Mouse (Mus musculus): Measurements from ENCODE around the gene Tprn. TPM values are rescaled to one million over a fixed set of nuclear protein-coding genes. Genes with fewer than 3 reads are reported as not detected.

Gene Tprn
- polyA plus RNA-seq, 1 experiment = 91.0 TPM

DNA sequence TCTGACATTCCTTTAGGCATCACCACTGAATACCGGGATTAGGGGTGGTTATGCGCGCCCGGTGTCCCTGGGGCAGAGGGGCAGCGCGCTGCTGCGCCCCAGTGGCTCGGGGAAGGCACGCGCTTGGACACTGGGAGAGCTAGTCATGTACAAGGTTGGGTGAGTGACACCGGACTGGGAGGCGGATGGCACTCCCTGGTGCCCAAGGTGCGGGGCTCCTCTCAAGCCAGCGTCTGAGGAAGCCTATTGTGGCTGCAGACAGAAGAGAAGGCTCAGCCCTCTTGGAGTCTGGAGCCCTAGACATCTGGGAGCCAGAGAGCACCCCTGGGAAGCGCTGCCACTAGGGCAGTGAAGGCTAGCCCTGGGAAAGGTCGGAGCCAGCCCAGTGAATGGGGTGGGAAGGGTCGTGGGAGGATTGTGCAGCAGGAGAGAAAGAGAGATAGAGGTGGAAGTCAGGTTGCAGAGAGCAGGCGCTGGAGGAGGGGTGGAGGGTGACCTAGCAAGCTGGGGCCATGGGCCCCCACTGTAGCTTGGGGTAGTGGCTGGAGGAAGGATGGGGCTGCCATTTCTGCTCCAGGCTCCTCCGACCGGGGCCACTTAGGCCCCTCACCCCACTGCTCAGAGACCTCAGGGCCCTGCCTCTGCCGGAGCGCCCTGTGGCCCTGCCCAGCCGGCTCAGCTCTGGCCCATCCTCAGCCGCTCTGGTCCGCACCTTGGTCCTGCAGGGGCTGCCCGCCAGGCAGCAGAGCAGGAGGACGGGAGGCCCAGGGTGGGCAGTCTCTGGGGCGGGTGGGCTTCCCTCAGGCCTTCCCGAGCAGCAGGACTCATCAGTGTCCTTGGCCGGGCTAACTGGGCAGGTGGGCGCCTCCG is 29.0 kb downstream of the Tprn start:
- Histone ChIP-seq H3K4me3 (replicated peaks; ENCODE audit: insufficient read depth, low read depth, low read length) (no peak overlapping the region), H3K4me1 (ENCODE audit: control insufficient read depth, insufficient read depth, low read length) (peaks cover 63% of the 10 kb centered on the region), H3K27ac (ENCODE audit: insufficient read depth, low read length) (peak overlapping the region; percentile 68; the same call in 1 of the 2 replicates), H3K27me3 (ENCODE audit: control insufficient read depth, insufficient read depth, low read length) (no peaks in the 10 kb centered on the region)
- peak; percentile 54 to 67 for DNase-seq
- TF ChIP-seq CTCF (IDR thresholded peaks at IDR 0.05; ENCODE audit: borderline replicate concordance, insufficient read depth, low read depth, low read length) (no peak), POLR2A (IDR thresholded peaks at IDR 0.05; ENCODE audit: borderline replicate concordance, insufficient read depth, low read length) (no peak)
- 17% methylated on average over 32 of the region's 32 CpGs for WGBS

DNA sequence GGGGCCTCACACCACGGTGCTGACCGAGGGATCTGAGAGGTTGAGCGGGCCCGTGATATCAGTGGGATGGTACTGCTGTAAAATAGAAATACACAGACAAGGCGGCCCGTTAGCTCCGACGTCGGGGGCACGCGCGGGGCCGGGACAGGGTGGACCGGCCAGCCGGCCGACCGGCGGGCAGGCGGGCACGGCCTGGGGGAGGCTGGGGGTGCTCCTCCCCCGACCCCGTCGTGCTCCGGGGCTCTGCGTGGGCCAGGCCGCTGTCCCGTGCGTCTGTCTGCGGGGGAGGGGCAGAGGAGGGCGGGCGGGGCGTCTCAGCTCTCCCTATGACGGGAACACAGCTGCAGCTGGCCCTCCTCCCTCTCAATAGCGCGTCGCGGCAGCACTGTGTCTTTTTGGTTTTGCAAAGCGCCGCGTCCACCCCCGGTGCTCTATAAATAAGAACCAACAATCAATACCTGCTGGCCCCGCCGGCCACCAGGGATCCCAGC is 29.7 kb downstream of the Tprn start:
- TF ChIP-seq POLR2A (IDR thresholded peaks at IDR 0.05; ENCODE audit: borderline replicate concordance, insufficient read depth, low read length) (no peak), CTCF (IDR thresholded peaks at IDR 0.05; ENCODE audit: borderline replicate concordance, insufficient read depth, low read depth, low read length) (no peak)
- H3K27ac ChIP-seq (ENCODE audit: insufficient read depth, low read length) = no peak overlapping the region
- H3K4me3 ChIP-seq (replicated peaks; ENCODE audit: insufficient read depth, low read depth, low read length) = no peak overlapping the region
- 13% methylated on average over 43 of the region's 43 CpGs for WGBS
- peak; percentile 38 to 64 for DNase-seq
- peaks cover 62% of the 10 kb centered on the region for H3K4me1 ChIP-seq (ENCODE audit: control insufficient read depth, insufficient read depth, low read length)
- no peaks in the 10 kb centered on the region for H3K27me3 ChIP-seq (ENCODE audit: control insufficient read depth, insufficient read depth, low read length)

- WGBS = 0% methylated on average over 1 of the region's 1 CpGs
- peak; percentile 75 to 82 for DNase-seq
- Histone ChIP-seq H3K27me3 (ENCODE audit: control insufficient read depth, insufficient read depth, low read length) (no peaks in the 10 kb centered on the region), H3K4me1 (ENCODE audit: control insufficient read depth, insufficient read depth, low read length) (peaks cover 62% of the 10 kb centered on the region), H3K4me3 (replicated peaks; ENCODE audit: insufficient read depth, low read depth, low read length) (no peak overlapping the region), H3K27ac (ENCODE audit: insufficient read depth, low read length) (no peak overlapping the region)
- peak; percentile 75; the same call in 1 of the 2 replicates for TF ChIP-seq CTCF (IDR thresholded peaks at IDR 0.05; ENCODE audit: borderline replicate concordance, insufficient read depth, low read depth, low read length)
- TF ChIP-seq POLR2A (IDR thresholded peaks at IDR 0.05; ENCODE audit: borderline replicate concordance, insufficient read depth, low read length) = no peak
Observed at GRCm38 (mm10) chr2:25292856-25293255, 30.4 kb downstream of the Tprn start.

DNA sequence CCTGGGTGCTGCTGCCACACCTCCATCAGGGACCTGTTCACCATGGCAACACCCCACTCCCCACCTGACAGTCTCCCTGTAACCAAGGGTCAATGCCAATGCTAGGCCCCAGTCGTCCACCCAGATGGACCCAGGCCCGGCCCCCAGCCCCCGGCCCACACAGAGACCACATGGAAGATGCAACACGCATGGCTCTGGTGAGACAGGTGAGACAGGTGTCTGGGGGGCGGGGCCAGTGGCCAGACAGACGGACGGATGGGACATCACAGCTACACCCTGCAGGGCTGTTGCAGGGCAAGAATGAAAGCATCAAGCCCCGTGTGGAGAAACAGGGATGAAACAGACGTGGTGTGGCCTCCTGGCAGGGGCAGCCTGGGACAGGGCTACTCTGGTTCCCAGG is 31.3 kb downstream of the Tprn start:
- peak; percentile 38 to 42 for DNase-seq

DNA sequence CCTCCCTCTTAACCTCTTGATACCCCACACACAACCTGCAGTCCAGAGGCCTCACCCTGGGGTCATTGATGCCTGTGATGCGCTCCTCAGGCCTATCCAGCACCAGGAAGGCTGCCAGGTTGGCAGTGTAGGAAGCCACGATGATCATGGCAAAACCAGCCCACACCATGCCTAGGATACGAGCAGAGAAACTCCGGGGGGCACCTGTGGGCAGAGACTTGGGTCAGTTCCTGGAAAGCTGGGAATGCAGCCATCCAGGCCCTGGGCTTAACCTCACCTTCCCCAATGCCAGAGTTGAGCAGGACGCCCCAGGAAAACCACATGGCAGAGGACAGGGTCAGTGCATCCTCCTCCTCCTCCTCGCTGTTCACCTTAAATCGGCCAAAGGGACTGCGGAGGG is 34.7 kb downstream of the Tprn start:
- WGBS = 13% methylated on average over 8 of the region's 8 CpGs

More for the DNA sequence above, 31.3 kb downstream of the Tprn start:
- Histone ChIP-seq H3K4me1 (ENCODE audit: control insufficient read depth, insufficient read depth, low read length) (peaks cover 61% of the 10 kb centered on the region), H3K27me3 (ENCODE audit: control insufficient read depth, insufficient read depth, low read length) (no peaks in the 10 kb centered on the region), H3K4me3 (replicated peaks; ENCODE audit: insufficient read depth, low read depth, low read length) (no peak overlapping the region), H3K27ac (ENCODE audit: insufficient read depth, low read length) (no peak overlapping the region)
- WGBS = 55% methylated on average over 9 of the region's 9 CpGs
- no peak for TF ChIP-seq POLR2A (IDR thresholded peaks at IDR 0.05; ENCODE audit: borderline replicate concordance, insufficient read depth, low read length)
- no peak for TF ChIP-seq CTCF (IDR thresholded peaks at IDR 0.05; ENCODE audit: borderline replicate concordance, insufficient read depth, low read depth, low read length)

DNA sequence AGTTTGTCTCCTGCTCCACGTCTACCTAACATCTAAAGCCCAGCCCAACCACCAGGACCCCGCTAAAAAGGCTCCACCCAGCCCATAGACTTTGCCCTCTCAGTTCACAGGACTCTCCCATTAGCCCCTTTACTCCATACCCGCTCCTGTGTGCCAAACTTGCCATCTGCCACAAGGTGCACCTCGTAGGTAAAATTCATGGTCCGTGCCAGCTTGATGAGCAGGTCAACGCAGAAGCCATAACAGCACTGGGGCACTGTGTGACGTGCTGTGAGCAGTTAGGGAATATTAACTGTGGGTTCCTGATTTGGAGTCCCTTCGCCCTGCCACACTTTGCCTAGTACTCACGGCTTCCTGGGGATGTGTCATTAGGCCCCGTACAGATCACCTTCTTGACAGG is 35.6 kb downstream of the Tprn start:
- WGBS = 14% methylated on average over 10 of the region's 10 CpGs
- H3K27me3 ChIP-seq (ENCODE audit: control insufficient read depth, insufficient read depth, low read length) = no peaks in the 10 kb centered on the region
- peaks cover 30% of the 10 kb centered on the region for H3K4me1 ChIP-seq (ENCODE audit: control insufficient read depth, insufficient read depth, low read length)

More for the DNA sequence above, 34.7 kb downstream of the Tprn start:
- DNase-seq = peak; percentile 54 to 56
- Histone ChIP-seq H3K27me3 (ENCODE audit: control insufficient read depth, insufficient read depth, low read length) (no peaks in the 10 kb centered on the region), H3K4me3 (replicated peaks; ENCODE audit: insufficient read depth, low read depth, low read length) (no peak overlapping the region), H3K4me1 (ENCODE audit: control insufficient read depth, insufficient read depth, low read length) (peaks cover 34% of the 10 kb centered on the region), H3K27ac (ENCODE audit: insufficient read depth, low read length) (no peak overlapping the region; the same call in 1 of the 2 replicates)
- TF ChIP-seq CTCF (IDR thresholded peaks at IDR 0.05; ENCODE audit: borderline replicate concordance, insufficient read depth, low read depth, low read length) (no peak), POLR2A (IDR thresholded peaks at IDR 0.05; ENCODE audit: borderline replicate concordance, insufficient read depth, low read length) (no peak)

GRCm38 (mm10) chr2:25303452-25303851 is 41.0 kb downstream of the Tprn start:
- H3K27me3 ChIP-seq (ENCODE audit: control insufficient read depth, insufficient read depth, low read length) = no peaks in the 10 kb centered on the region
- no peak overlapping the region for H3K4me3 ChIP-seq (replicated peaks; ENCODE audit: insufficient read depth, low read depth, low read length)
- DNase-seq = peak in 1 of 2 experiments; percentile 34
- no peak for TF ChIP-seq CTCF (IDR thresholded peaks at IDR 0.05; ENCODE audit: borderline replicate concordance, insufficient read depth, low read depth, low read length)
- H3K27ac ChIP-seq (ENCODE audit: insufficient read depth, low read length) = peak overlapping the region; percentile 70
- WGBS = 20% methylated on average over 3 of the region's 3 CpGs
- peaks cover 31% of the 10 kb centered on the region for H3K4me1 ChIP-seq (ENCODE audit: control insufficient read depth, insufficient read depth, low read length)

More for the DNA sequence above, 35.6 kb downstream of the Tprn start:
- no peak overlapping the region for H3K4me3 ChIP-seq (replicated peaks; ENCODE audit: insufficient read depth, low read depth, low read length)
- peak; percentile 68 to 79 for DNase-seq
- H3K27ac ChIP-seq (ENCODE audit: insufficient read depth, low read length) = no peak overlapping the region; the same call in 1 of the 2 replicates
- TF ChIP-seq CTCF (IDR thresholded peaks at IDR 0.05; ENCODE audit: borderline replicate concordance, insufficient read depth, low read depth, low read length) (no peak), POLR2A (IDR thresholded peaks at IDR 0.05; ENCODE audit: borderline replicate concordance, insufficient read depth, low read length) (no peak)

Measured in cerebellum, adult 2 months (tissue).